Mouse (Mus musculus) cerebellum, adult 8-10 months (tissue): ENCODE results near the gene Gabra4.
"Not testable (repeated sequence)": the region's sequence is repeated elsewhere in the genome, so short reads cannot be mapped to it uniquely, and the experiment has no call there.

Source experiments
- DNase-seq: peaks from one replicate; pipeline ENCODE4 v3.0.0; 2022

Gene Gabra4

DNA sequence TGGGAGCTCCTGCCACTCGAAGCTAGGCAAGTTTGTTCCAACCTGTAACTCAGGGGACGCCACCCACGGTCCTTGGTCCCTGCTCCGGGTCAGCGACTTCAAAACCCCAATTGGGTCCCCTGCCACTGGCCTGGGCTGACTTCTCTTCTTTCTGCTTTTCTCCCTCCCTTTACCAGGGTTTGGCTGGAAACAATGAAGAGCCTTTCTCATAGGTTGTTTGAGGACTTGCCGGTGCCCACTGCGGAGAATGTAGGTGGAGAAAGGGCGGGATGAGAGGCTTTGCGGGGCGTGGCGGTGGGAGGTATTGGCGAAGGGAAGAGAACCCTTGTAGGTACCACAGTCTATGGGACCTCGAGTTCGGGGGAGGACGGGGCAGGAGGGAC lies at the start of gene Gabra4:
Gene Gabra4 (minus strand): TSS at position 194 of the 383 bp plus-strand sequence.
- DNase-seq, result no peak

DNA sequence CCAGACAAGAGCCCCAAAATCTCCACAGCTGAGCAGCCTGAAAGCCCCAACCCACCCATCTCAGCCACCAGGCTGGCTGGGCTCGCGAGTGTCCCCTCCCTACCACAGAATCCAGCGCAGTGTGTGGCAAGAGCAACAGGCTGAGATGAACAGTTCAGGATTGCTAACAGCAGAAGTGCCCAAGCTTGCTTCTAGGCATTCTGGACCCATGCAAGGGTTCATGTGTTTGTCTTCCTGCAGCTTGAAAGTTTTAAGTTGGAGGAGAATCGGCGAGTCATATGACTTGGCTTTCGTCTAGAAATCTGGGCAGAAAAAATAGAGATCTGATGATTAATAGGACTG lies 43.1 kb upstream of the Gabra4 start:
- no peak for DNase-seq

GRCm38 (mm10) chr5:71700468-71701272 lies 42.6 kb upstream of the Gabra4 start:
- peak; percentile 47 for DNase-seq

- peak; percentile 65 for DNase-seq
Measured at GRCm38 (mm10) chr5:71699696-71700467, 41.8 kb upstream of the Gabra4 start.

GRCm38 (mm10) chr5:71665593-71665992 lies 7.5 kb upstream of the Gabra4 start:
- DNase-seq, result no peak

- DNase-seq, result peak; percentile 33
Measured at GRCm38 (mm10) chr5:71657482-71658114, 510 bp downstream of the Gabra4 start, which contains the start of gene Gabrb1. TSS of gene Gabrb1 (plus strand) at chr5:71658113.

DNA sequence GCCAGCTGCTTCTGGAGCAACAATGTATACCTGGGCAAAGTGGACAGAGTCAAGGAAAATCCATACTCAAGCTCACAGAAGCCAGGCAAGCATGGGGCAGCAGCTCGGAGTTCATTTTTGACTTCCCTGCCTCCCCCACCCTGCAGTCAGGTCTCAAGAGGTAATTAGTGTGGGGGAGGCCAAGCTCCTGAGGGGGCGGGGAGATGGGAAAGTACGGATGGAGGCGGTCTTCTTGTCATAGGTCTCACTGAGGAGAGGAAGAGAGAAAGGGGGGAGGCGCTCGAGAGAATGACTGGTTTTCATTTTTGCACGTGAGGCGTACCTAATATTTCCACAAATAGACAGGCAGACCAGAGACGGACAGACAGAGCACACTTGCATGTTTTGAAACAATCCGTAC lies 1.3 kb downstream of the Gabra4 start:
- peak; percentile 20 for DNase-seq

GRCm38 (mm10) chr5:71654056-71654455 lies 4.1 kb downstream of the Gabra4 start:
- no peak for DNase-seq

- no peak for DNase-seq
Measured at GRCm38 (mm10) chr5:71648108-71648507, 10.0 kb downstream of the Gabra4 start.

DNA sequence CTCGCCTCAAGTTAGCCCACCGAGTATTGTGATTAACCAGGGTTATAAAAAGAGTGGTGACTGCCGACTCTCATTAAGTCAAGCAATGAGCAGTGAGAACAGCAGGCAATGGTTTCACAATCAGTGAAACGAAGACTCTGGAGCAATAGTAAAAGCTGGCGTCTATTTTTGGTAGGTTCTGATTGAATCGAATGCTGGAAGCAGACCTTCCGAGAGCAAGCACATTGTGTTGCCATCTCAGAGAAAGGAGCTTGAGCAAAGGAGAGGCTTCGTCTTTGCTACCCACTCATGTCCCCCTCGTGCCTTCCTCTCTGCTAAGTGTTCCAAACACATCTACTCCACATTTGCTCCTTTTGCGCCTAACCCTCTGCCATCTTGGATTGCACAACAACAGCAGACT lies 18.3 kb downstream of the Gabra4 start:
- DNase-seq, result no peak

DNA sequence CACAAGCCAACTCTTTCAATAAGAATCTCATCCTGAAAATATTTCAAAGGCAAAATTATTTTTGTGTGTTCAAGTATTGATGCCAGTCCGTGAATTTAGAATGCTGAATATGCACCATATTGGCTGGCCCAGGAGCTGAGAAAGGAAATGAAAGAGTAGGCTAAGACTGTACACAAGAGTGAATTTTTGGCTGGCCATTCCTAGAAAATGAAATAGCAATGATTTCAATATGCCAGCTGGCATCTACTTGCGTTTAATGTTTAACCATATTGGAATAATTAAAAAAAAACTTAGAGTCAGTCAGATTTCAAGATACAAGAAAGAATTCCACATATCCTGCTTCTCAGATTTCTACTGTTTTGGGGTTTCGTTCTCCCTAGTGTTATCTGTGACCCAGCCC lies 30.3 kb downstream of the Gabra4 start:
- no peak for DNase-seq

DNA sequence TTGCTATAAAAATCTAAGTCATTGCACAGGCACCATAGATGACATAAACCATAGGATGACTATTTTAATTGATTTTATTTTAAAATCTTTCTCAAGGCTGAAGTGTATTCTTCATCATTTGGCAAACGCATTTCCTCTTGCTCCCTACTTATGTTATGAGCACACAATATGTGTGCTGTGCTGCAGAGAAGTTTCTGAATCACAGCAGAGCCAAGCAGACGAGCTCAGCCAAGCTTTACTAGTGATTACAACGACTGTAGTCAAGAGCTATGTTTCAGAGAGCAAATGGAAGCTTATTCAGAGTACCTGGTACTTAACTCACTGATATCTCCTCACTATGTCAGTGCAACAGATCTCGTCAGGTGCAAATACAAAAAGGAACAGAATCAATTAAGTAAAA lies 41.4 kb downstream of the Gabra4 start:
- no peak for DNase-seq

DNA sequence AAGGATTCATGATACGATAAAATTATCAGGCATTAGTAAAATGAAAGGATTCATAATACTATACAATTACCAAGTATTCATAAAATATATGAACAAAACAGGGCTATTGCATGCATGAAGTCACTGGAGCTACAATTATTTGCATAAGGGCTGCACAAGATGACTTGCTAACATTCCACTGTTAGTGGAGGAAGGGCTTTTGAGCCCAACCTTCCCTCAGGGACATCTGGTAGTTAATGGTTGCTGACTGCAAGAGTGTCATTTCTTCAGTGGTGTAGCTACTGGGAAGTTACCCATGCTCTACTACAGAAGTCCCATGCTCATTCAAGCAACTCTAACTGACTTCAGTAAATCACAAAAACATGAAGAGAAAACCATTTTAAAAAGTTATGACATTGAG lies 43.8 kb downstream of the Gabra4 start:
- no peak for DNase-seq

DNA sequence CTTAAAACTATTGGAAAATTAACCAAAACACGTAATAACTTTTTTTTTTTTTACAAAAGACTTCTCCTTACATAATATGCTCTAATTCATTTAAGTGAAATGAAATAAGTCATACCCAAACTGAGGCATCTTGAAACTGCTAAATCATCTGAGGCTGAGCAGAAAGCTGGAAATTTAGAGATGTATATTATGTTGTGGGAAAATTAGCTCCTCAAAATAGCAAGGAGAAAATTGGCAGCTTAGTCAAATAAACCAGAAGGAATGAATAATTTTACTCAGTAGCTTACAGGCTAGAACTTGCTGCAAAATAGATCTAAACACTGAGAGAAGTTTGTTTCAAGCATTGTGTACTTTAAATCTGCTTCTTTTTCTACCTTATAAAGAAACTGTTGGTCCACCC lies 49.4 kb downstream of the Gabra4 start:
- DNase-seq, result no peak

GRCm38 (mm10) chr5:71606907-71607306 lies 51.2 kb downstream of the Gabra4 start:
- DNase-seq, result no peak

DNA sequence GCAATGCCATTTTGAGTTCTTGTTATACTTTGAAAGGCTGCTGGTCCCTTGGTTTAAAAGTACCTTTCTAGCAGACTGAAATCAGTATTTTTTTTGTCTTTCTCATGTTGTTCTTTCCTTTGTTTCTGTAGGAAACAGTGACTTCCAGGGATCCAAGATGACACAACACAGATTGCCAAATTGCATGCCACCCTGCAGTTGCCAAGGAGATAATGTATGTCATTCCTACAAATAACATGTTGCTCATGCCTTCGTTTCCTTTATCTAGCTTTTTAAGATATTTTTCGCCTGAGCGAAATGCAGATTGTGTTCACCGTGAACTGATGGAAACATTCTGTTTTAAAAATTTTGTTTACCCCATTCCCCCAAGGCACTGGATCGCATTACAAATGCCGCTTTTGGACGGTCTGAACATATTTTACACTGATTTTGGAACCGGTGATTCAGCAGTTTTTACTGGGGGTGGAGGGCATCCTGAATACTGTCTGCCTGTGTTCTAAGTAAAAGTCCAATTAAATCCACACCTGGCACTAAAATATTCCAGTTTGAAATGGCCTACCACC lies 53.9 kb downstream of the Gabra4 start:
- DNase-seq, result no peak

DNA sequence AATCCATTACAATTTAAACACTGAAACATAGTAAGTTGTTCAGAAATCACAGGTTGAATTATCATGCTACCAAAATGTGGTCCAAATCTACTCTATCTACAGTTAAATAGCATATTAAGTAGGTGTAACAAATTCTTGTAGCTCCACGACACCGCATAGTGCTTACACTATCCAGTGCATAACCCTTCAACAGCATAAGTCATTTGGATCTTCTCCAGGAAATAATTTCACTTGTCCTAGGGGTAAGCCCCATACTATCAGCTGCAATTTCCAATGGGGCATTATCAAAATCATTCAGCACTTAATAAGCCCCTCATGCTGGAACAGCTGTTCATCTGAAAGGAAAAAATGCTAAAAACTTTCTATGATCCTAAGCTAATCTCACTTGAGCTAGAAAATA lies 62.8 kb downstream of the Gabra4 start:
- DNase-seq, result no peak

GRCm38 (mm10) chr5:71593745-71594255 lies 64.3 kb downstream of the Gabra4 start:
- DNase-seq, result no peak

- DNase-seq, result no peak
Measured at GRCm38 (mm10) chr5:71571646-71572237, 86.4 kb downstream of the Gabra4 start.

- DNase-seq, result no peak
Measured at GRCm38 (mm10) chr5:71548079-71548478, 110.0 kb downstream of the Gabra4 start, which contains the start of gene Cox7b2. TSS of gene Cox7b2 (minus strand) at chr5:71548205.

DNA sequence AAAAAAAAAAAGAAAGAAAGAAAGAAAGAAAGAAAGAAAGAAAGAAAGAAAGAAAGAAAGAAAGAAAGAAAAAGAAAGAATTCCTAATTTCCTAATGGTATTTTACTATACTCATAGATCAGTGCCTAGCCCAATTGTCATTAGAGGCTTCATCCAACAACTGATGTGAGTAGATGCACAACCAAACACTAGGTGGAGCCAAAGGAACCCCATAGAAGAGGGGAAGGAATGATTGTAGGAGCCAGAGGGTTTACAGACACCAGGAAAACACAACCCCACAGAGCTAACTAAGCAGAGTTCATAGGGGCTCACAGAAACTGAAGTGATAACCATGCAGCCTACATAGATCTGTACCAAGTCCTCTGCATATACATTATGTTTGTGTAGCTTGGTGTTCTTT lies 112.6 kb downstream of the Gabra4 start:
- DNase-seq, result peak; percentile 3

- not testable (repeated sequence) for DNase-seq
Measured at GRCm38 (mm10) chr5:71525486-71525885, 132.6 kb downstream of the Gabra4 start.
